Comparison of ENCODE assay signal across 8 mouse cellular contexts in genomic region chr4:117913421-117913820, GRCm38 (mm10). TPM values are rescaled to one million over a fixed set of nuclear protein-coding genes. Genes with fewer than 3 reads are reported as not detected.
A peak's percentile ranks its signal among the peaks of the same experiment; 100 is the strongest.
DNase-seq lines count a peak whose midpoint lies in the region; ATAC-seq and TF ChIP-seq lines count a peak whose summit lies in the region.

No protein-coding gene starts in this region.

- WGBS in liver, adult 2 months: 65% methylated on average over 3 of the region's 3 CpGs
- 53% methylated on average over 3 of the region's 3 CpGs for WGBS in forebrain, embryonic 11.5 days
- 61% methylated on average over 3 of the region's 3 CpGs for whole genome bisulfite sequencing in intestine, postnatal 0 days
- WGBS in lung, adult 2 months: 40% methylated on average over 3 of the region's 3 CpGs

- H3K4me3 ChIP-seq in liver, adult 2 months (ENCODE audit: insufficient read depth, low read depth, low read length): no peak overlapping the region
- peak overlapping the region; percentile 78 for H3K4me3 ChIP-seq in forebrain, embryonic 11.5 days (ENCODE audit: low read depth, low read length)
- no peak overlapping the region for H3K4me3 ChIP-seq in intestine, postnatal 0 days (ENCODE audit: low read depth, low read length)
- H3K4me3 ChIP-seq in lung, adult 2 months (replicated peaks; ENCODE audit: extremely low read depth, low read depth, low read length): peak overlapping the region; percentile 22

- peak; percentile 43 for DNase-seq in liver, adult 2 months (ENCODE audit: extremely low read depth, low read depth, low spot score)
- DNase-seq in liver: no peak
- no peak for DNase-seq in forebrain, embryonic 11.5 days (ENCODE audit: low spot score)
- DNase-seq in lung, adult 2 months: peak; percentile 63
- DNase-seq in urinary bladder, postnatal 36 days (ENCODE audit: low spot score in 2 of 2): no peak
- no peak for DNase-seq in left cerebral cortex, postnatal 36 days (ENCODE audit: low spot score in 2 of 2)
- DNase-seq in layer of hippocampus, adult 9-11 months: no peak

- intact Hi-C loops in left cerebral cortex, postnatal 36 days (cut with DNase I): loop anchor here (10.0 kb wide), 1 partner anchor 381 kb away; the partner anchor contains the start of gene Ptprf

- TF ChIP-seq POLR2A in liver, adult 2 months (IDR thresholded peaks at IDR 0.05; ENCODE audit: extremely low read depth, insufficient read depth, low read length): no peak
- TF ChIP-seq POLR2A in lung, adult 2 months (IDR thresholded peaks at IDR 0.05; ENCODE audit: borderline replicate concordance, extremely low read depth, low read depth, low read length): no peak

- peak overlapping the region; percentile 100 for H3K4me2 ChIP-seq in forebrain, embryonic 11.5 days (ENCODE audit: low read depth, low read length, severe bottlenecking)
- peak overlapping the region; percentile 98 for H3K4me2 ChIP-seq in intestine, postnatal 0 days (replicated peaks; ENCODE audit: low read depth)

- H3K27ac ChIP-seq in liver, adult 2 months (replicated peaks; ENCODE audit: insufficient read depth, low read depth, low read length): no peak overlapping the region
- H3K27ac ChIP-seq in forebrain, embryonic 11.5 days (ENCODE audit: low read depth, low read length): no peak overlapping the region
- H3K27ac ChIP-seq in intestine, postnatal 0 days (ENCODE audit: low read depth, low read length): no peak overlapping the region

- no peak for TF ChIP-seq CTCF in liver, adult 2 months (IDR thresholded peaks at IDR 0.05; ENCODE audit: low read depth, low read length)
- TF ChIP-seq CTCF in intestine, postnatal 0 days (IDR thresholded peaks at IDR 0.05; ENCODE audit: low read depth): no peak
- no peak for TF ChIP-seq CTCF in lung, adult 2 months (IDR thresholded peaks at IDR 0.05; ENCODE audit: insufficient read depth, low read length)

- peaks cover 10% of the 10 kb centered on the region for H3K4me1 ChIP-seq in liver, adult 2 months (ENCODE audit: control insufficient read depth, insufficient read depth, low read length)
- H3K4me1 ChIP-seq in forebrain, embryonic 11.5 days (replicated peaks; ENCODE audit: control insufficient read depth, insufficient read depth, low read length): peaks cover 10% of the 10 kb centered on the region
- peaks cover 11% of the 10 kb centered on the region for H3K4me1 ChIP-seq in intestine, postnatal 0 days (replicated peaks; ENCODE audit: control insufficient read depth, insufficient read depth, low read length)
- peaks cover 15% of the 10 kb centered on the region for H3K4me1 ChIP-seq in lung, adult 2 months (ENCODE audit: control insufficient read depth, insufficient read depth, low read length)

- no peaks in the 10 kb centered on the region for H3K9me3 ChIP-seq in forebrain, embryonic 11.5 days (ENCODE audit: control insufficient read depth, low read length)
- H3K9me3 ChIP-seq in intestine, postnatal 0 days (ENCODE audit: control insufficient read depth): no peaks in the 10 kb centered on the region

- no peak for ATAC-seq in forebrain, embryonic 11.5 days (replicated peaks; ENCODE audit: low FRiP score)
- ATAC-seq in intestine, postnatal 0 days: no peak

- peaks cover 11% of the 10 kb centered on the region for H3K79me2 ChIP-seq in liver, adult 2 months (ENCODE audit: control insufficient read depth, insufficient read depth, low read length)

- no peak overlapping the region for H3K9ac ChIP-seq in liver, adult 2 months (ENCODE audit: low read depth, low read length)
- H3K9ac ChIP-seq in forebrain, embryonic 11.5 days (ENCODE audit: low read length): peak overlapping the region; percentile 80
- no peak overlapping the region for H3K9ac ChIP-seq in intestine, postnatal 0 days (ENCODE audit: low read depth, low read length)

- H3K27me3 ChIP-seq in liver, adult 2 months (ENCODE audit: control insufficient read depth, insufficient read depth, low read length): no peaks in the 10 kb centered on the region
- no peaks in the 10 kb centered on the region for H3K27me3 ChIP-seq in forebrain, embryonic 11.5 days (ENCODE audit: control insufficient read depth, insufficient read depth, low read length)
- H3K27me3 ChIP-seq in intestine, postnatal 0 days (replicated peaks; ENCODE audit: control insufficient read depth, insufficient read depth, low read length): no peaks in the 10 kb centered on the region

- no peaks in the 10 kb centered on the region for H3K36me3 ChIP-seq in liver, adult 2 months (ENCODE audit: control insufficient read depth, insufficient read depth, low read length)
- no peaks in the 10 kb centered on the region; the same call in 1 of the 2 replicates for H3K36me3 ChIP-seq in forebrain, embryonic 11.5 days (ENCODE audit: control insufficient read depth, insufficient read depth, low read length)
- peaks cover 22% of the 10 kb centered on the region; the same call in 1 of the 2 replicates for H3K36me3 ChIP-seq in intestine, postnatal 0 days (ENCODE audit: control insufficient read depth, insufficient read depth)

RNA-seq across cellular contexts. Expression of gene Ipo13, which starts 1.4 kb away (rescaled TPM):
- 3.5 and 5.2 TPM in 2 replicates for total RNA-seq in liver, adult 2 months (2014; rRNA removed)
- 16.1 and 23.5 TPM in 2 replicates for polyA plus RNA-seq in liver, adult 2 months (2012; rRNA removed)
- 62.0 and 64.6 TPM in 2 replicates for polyA plus RNA-seq in forebrain, embryonic 11.5 days (2014; fragmentation: Nextera tagmentation; extraction: Ambion mirVana)
- polyA plus RNA-seq in intestine, postnatal 0 days (2015; fragmentation: Nextera tagmentation; extraction: Ambion mirVana): 15.8 and 18.2 TPM in 2 replicates
- 82.2 and 93.8 TPM in 2 replicates for polyA plus RNA-seq in lung, adult 2 months (2012; rRNA removed)
- total RNA-seq in left cerebral cortex, postnatal 36 days (2021): 100 to 1,000 TPM; 119 to 122 TPM

RNA-seq across cellular contexts. Expression of gene Artn, which starts 16.1 kb away (rescaled TPM):
- not detected in 2 replicates for total RNA-seq in liver, adult 2 months (2014; rRNA removed)
- 0.07 TPM in 1 of 2 replicates, not detected in the other for polyA plus RNA-seq in liver, adult 2 months (2012; rRNA removed)
- 0.43 and 1.2 TPM in 2 replicates for polyA plus RNA-seq in forebrain, embryonic 11.5 days (2014; fragmentation: Nextera tagmentation; extraction: Ambion mirVana)
- polyA plus RNA-seq in intestine, postnatal 0 days (2015; fragmentation: Nextera tagmentation; extraction: Ambion mirVana): 1.2 and 1.3 TPM in 2 replicates
- 2.7 and 3.8 TPM in 2 replicates for polyA plus RNA-seq in lung, adult 2 months (2012; rRNA removed)
- 1 to 10 TPM; 3.1 TPM for total RNA-seq in left cerebral cortex, postnatal 36 days (2021)

RNA-seq across cellular contexts. Expression of gene Dph2, which starts 21.6 kb away (rescaled TPM):
- total RNA-seq in liver, adult 2 months (2014; rRNA removed): 1.7 and 1.9 TPM in 2 replicates
- 6.9 and 10.2 TPM in 2 replicates for polyA plus RNA-seq in liver, adult 2 months (2012; rRNA removed)
- 28.4 and 32.4 TPM in 2 replicates for polyA plus RNA-seq in forebrain, embryonic 11.5 days (2014; fragmentation: Nextera tagmentation; extraction: Ambion mirVana)
- 5.0 and 5.5 TPM in 2 replicates for polyA plus RNA-seq in intestine, postnatal 0 days (2015; fragmentation: Nextera tagmentation; extraction: Ambion mirVana)
- 10.7 and 11.5 TPM in 2 replicates for polyA plus RNA-seq in lung, adult 2 months (2012; rRNA removed)
- 10 to 100 TPM in 1 of 2 experiments, 1 to 10 TPM in 1; 6.6 to 10.8 TPM for total RNA-seq in left cerebral cortex, postnatal 36 days (2021)

RNA-seq across cellular contexts. Expression of gene Atp6v0b, which starts 26.3 kb away (rescaled TPM):
- total RNA-seq in liver, adult 2 months (2014; rRNA removed): 124 and 163 TPM in 2 replicates
- 238 and 244 TPM in 2 replicates for polyA plus RNA-seq in liver, adult 2 months (2012; rRNA removed)
- polyA plus RNA-seq in forebrain, embryonic 11.5 days (2014; fragmentation: Nextera tagmentation; extraction: Ambion mirVana): 187 and 195 TPM in 2 replicates
- 441 and 442 TPM in 2 replicates for polyA plus RNA-seq in intestine, postnatal 0 days (2015; fragmentation: Nextera tagmentation; extraction: Ambion mirVana)
- 452 and 484 TPM in 2 replicates for polyA plus RNA-seq in lung, adult 2 months (2012; rRNA removed)
- 100 to 1,000 TPM; 432 to 445 TPM for total RNA-seq in left cerebral cortex, postnatal 36 days (2021)

RNA-seq across cellular contexts. Expression of gene B4galt2, which starts 30.1 kb away (rescaled TPM):
- 0.18 and 0.34 TPM in 2 replicates for total RNA-seq in liver, adult 2 months (2014; rRNA removed)
- 0.29 and 0.80 TPM in 2 replicates for polyA plus RNA-seq in liver, adult 2 months (2012; rRNA removed)
- polyA plus RNA-seq in forebrain, embryonic 11.5 days (2014; fragmentation: Nextera tagmentation; extraction: Ambion mirVana): 31.3 and 34.5 TPM in 2 replicates
- 8.7 and 8.9 TPM in 2 replicates for polyA plus RNA-seq in intestine, postnatal 0 days (2015; fragmentation: Nextera tagmentation; extraction: Ambion mirVana)
- 22.3 and 23.4 TPM in 2 replicates for polyA plus RNA-seq in lung, adult 2 months (2012; rRNA removed)
- 100 to 1,000 TPM in 1 of 2 experiments, 10 to 100 TPM in 1; 95.6 to 107 TPM for total RNA-seq in left cerebral cortex, postnatal 36 days (2021)

Comparison
In these comparisons a context has a peak if more than half of its experiments do, and no peak if none do; other contexts are left out.
1. DNase-seq: peak in liver, adult 2 months (single experiment) and lung, adult 2 months (single experiment); none in liver (single experiment), forebrain, embryonic 11.5 days (single experiment), urinary bladder, postnatal 36 days (0 of 2), left cerebral cortex, postnatal 36 days (0 of 2) and layer of hippocampus, adult 9-11 months (single experiment).
2. H3K4me3 ChIP-seq: peak in forebrain, embryonic 11.5 days (single experiment) and lung, adult 2 months (single experiment); none in liver, adult 2 months (single experiment) and intestine, postnatal 0 days (single experiment).